Mouse (Mus musculus): ENCODE data around the gene Acadvl. TPM values are rescaled to one million over a fixed set of nuclear protein-coding genes. Genes with fewer than 3 reads are reported as not detected.

The Acadvl gene
- polyA plus RNA-seq (2012; rRNA removed) (27.8 and 40.6 TPM in 2 replicates), polyA plus RNA-seq (2014; fragmentation: Nextera tagmentation; extraction: Ambion mirVana) (84.1 and 98.1 TPM in 2 replicates)

DNA sequence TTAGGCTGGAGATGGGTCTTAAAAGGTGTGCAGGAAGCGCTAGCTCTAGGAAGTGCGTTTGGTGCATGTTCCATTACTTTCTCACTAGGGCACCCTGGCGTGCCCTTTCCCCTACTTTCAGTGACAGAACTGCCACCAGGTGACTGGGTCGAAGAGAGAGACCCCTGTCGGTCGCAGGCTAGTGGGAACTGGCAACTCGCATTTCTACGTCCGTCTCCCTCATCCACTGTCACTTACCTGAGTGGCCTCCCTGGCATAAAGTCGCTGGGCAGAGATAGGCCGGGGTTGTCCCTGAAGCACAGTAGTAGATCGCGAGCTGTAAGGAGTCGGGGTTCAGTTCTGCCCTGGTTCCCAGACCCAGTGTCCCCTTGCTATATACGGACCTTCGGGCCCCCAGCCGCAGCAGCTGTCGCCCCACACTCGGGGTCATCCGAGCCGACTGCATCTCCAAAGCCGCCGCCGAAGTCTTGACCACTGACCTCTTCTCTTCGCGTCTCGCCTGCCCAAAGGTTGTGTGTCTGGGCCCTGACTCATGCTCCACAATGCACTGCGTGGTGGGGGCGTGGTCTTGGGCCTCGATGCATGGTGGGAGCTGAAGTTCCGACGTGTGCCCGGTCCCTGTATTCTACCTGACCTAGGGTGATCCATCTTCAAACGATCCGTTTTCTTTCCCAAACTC lies at the start of gene Acadvl:
Gene Acadvl, minus strand, starts transcription at position 532 of the 679 bp plus-strand sequence.
- ATAC-seq (ENCODE audit: insufficient read depth) = peak; percentile 89
- whole genome bisulfite sequencing (ENCODE audit: insufficient replicate concordance) = under 1% methylated on average over 35 of the region's 35 CpGs
- Histone ChIP-seq H3K36me3 (replicated peaks; ENCODE audit: control insufficient read depth, insufficient read depth, low read depth) (peaks cover 10% of the 10 kb centered on the region), H3K9ac (replicated peaks) (peak within 1 kb of the TSS; percentile 88), H3K4me2 (ENCODE audit: low read depth) (peak within 1 kb of the TSS; percentile 61), H3K4me1 (replicated peaks; ENCODE audit: control insufficient read depth in 2 of 2, insufficient read depth in 2 of 2, low read length in 1 of 2) (peaks cover 8 to 9% of the 10 kb centered on the region in 2 experiments), H3K27me3 (ENCODE audit: control insufficient read depth, insufficient read depth, low read length) (no peaks in the 10 kb centered on the region), H3K4me3 (ENCODE audit: insufficient read depth in 1 of 2, low read depth in 2 of 2, low read length in 2 of 2) (peak within 1 kb of the TSS; percentile 73 to 79), H3K9me3 (ENCODE audit: control insufficient read depth, low read length) (no peaks in the 10 kb centered on the region), H3K27ac (peak within 1 kb of the TSS; percentile 14)
- no peak for TF ChIP-seq EP300 (IDR thresholded peaks at IDR 0.05; ENCODE audit: low read depth)
- peak; percentile 62 for TF ChIP-seq CTCF (IDR thresholded peaks at IDR 0.05; ENCODE audit: low read depth)
- DNase-seq (ENCODE audit: low read depth in 3 of 3, low spot score in 3 of 3) = peak; percentile 71 to 83 (median 78)

DNA sequence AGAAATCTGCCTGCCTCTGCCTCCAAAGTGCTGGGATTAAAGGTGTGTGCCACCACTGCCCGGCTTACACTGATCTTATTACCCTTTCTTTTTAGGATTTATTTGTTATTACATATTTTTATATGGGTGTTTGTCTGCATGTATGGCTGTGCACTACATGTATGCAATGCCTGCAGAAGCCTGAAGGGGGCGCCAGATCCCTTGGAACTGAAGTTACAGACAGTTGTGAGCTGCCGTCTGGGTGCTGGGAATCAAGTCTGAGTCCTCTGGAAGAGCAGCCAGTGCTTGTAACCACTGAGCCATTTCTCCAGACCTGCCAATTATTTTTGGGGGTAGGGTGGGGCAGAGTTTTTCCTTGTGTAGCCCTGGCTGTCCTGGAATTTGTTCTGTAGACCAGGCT lies 47.8 kb upstream of the Acadvl start:
- Histone ChIP-seq H3K9me3 (ENCODE audit: control insufficient read depth, low read length) (no peaks in the 10 kb centered on the region), H3K27me3 (ENCODE audit: control insufficient read depth, insufficient read depth, low read length) (no peaks in the 10 kb centered on the region), H3K36me3 (replicated peaks; ENCODE audit: control insufficient read depth, insufficient read depth, low read depth) (no peaks in the 10 kb centered on the region), H3K27ac (no peak overlapping the region), H3K4me3 (ENCODE audit: insufficient read depth in 1 of 2, low read depth in 2 of 2, low read length in 2 of 2) (no peak overlapping the region), H3K4me2 (ENCODE audit: low read depth) (no peak overlapping the region), H3K9ac (replicated peaks) (no peak overlapping the region), H3K4me1 (replicated peaks; ENCODE audit: control insufficient read depth in 2 of 2, insufficient read depth in 2 of 2, low read length in 1 of 2) (no peaks in the 10 kb centered on the region)
- 46% methylated on average over 3 of the region's 3 CpGs for WGBS (ENCODE audit: insufficient replicate concordance)
- DNase-seq (ENCODE audit: low read depth in 3 of 3, low spot score in 3 of 3) = no peak
- TF ChIP-seq EP300 (IDR thresholded peaks at IDR 0.05; ENCODE audit: low read depth) = no peak
- peak; percentile 35; the same call in 1 of the 2 replicates for TF ChIP-seq CTCF (IDR thresholded peaks at IDR 0.05; ENCODE audit: low read depth)
- no peak for ATAC-seq (ENCODE audit: insufficient read depth)

DNA sequence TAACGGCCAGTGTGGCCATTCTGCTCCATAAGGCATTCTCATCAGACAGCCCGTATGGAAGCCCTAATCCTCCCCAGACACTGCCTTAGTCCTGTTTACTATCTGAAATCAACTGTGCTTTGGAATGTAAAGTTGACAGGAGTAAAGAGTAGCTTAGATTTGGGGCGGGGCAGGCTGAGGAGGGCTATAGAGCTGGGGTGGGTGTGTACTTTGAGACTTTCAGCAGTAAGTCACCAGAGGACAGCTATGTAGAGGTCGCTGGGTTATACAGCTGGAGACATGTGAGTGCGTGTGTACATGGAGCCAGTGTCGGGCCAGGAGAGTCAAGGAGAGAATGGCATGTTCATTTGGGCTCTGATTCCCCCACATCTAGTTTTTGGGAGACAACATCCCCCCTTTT lies 44.7 kb upstream of the Acadvl start:
- H3K27ac ChIP-seq = no peak overlapping the region
- H3K36me3 ChIP-seq (replicated peaks; ENCODE audit: control insufficient read depth, insufficient read depth, low read depth) = no peaks in the 10 kb centered on the region
- TF ChIP-seq EP300 (IDR thresholded peaks at IDR 0.05; ENCODE audit: low read depth) = no peak
- no peak for TF ChIP-seq CTCF (IDR thresholded peaks at IDR 0.05; ENCODE audit: low read depth)
- DNase-seq (ENCODE audit: low read depth in 3 of 3, low spot score in 3 of 3) = no peak
- ATAC-seq (ENCODE audit: insufficient read depth) = no peak
- no peaks in the 10 kb centered on the region for H3K4me1 ChIP-seq (replicated peaks; ENCODE audit: control insufficient read depth in 2 of 2, insufficient read depth in 2 of 2, low read length in 1 of 2)
- no peak overlapping the region for H3K4me2 ChIP-seq (ENCODE audit: low read depth)
- H3K9me3 ChIP-seq (ENCODE audit: control insufficient read depth, low read length) = no peaks in the 10 kb centered on the region
- no peak overlapping the region for H3K4me3 ChIP-seq (ENCODE audit: insufficient read depth in 1 of 2, low read depth in 2 of 2, low read length in 2 of 2)
- H3K9ac ChIP-seq (replicated peaks) = no peak overlapping the region
- no peaks in the 10 kb centered on the region for H3K27me3 ChIP-seq (ENCODE audit: control insufficient read depth, insufficient read depth, low read length)
- 50% methylated on average over 6 of the region's 6 CpGs for WGBS (ENCODE audit: insufficient replicate concordance)

DNA sequence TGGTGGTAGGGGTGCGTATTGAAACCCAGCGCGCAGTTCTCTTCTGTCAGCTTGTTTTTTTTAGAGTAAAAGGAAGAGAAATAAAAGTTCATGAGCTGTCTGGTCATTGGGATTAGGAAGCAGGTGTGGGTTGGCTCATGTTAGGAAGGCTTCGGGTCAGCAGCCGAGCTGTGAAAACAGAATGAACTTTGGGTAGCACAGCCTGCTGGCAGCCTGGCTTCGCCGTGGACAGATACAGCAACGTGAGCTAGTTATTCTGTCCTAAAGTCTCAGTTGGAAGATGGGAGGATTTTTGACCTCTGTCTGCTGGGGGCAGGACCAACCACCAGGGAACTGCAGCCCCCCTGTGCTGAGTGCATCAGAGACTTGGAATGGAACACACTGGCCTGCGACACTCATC lies 42.6 kb upstream of the Acadvl start:
- H3K4me1 ChIP-seq (replicated peaks; ENCODE audit: control insufficient read depth in 2 of 2, insufficient read depth in 2 of 2, low read length in 1 of 2) = no peaks in the 10 kb centered on the region
- no peak for DNase-seq (ENCODE audit: low read depth in 3 of 3, low spot score in 3 of 3)
- no peak overlapping the region for H3K27ac ChIP-seq
- no peaks in the 10 kb centered on the region for H3K36me3 ChIP-seq (replicated peaks; ENCODE audit: control insufficient read depth, insufficient read depth, low read depth)
- H3K27me3 ChIP-seq (ENCODE audit: control insufficient read depth, insufficient read depth, low read length) = no peaks in the 10 kb centered on the region
- 72% methylated on average over 9 of the region's 9 CpGs for WGBS (ENCODE audit: insufficient replicate concordance)
- no peak overlapping the region for H3K9ac ChIP-seq (replicated peaks)
- H3K4me3 ChIP-seq (ENCODE audit: insufficient read depth in 1 of 2, low read depth in 2 of 2, low read length in 2 of 2) = no peak overlapping the region
- no peaks in the 10 kb centered on the region for H3K9me3 ChIP-seq (ENCODE audit: control insufficient read depth, low read length)
- ATAC-seq (ENCODE audit: insufficient read depth) = no peak
- no peak overlapping the region for H3K4me2 ChIP-seq (ENCODE audit: low read depth)
- TF ChIP-seq EP300 (IDR thresholded peaks at IDR 0.05; ENCODE audit: low read depth) (no peak), CTCF (IDR thresholded peaks at IDR 0.05; ENCODE audit: low read depth) (no peak)

DNA sequence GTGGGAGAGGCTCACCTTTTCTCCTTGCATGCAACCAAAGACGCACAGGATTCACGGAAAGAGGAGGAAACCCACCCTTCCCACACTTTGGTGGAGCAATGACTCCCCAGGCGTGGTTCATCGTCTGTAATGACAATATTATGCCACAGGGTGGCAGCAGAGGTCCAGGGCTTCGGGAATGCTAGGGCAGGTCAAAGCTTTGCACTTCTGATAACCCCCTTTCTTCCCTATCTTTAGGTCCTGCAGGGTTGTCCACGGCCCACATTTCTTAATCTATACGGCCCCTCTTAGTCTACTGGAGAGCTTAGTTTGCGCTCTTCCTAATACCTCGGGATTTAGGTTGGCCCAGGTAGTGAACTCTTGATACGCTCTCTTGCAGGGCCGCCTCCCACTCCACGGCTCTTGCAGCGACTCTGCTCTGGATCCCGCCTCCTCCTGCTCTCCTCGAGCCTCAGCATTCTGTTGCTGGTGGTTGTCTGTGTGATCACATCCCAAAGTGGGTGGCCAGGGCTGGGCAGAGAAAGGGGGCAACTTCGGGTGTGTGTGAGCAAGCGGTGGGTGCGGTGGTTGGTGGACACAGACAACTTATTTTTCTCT lies 40.5 kb upstream of the Acadvl start:
- no peak overlapping the region for H3K4me2 ChIP-seq (ENCODE audit: low read depth)
- no peak for TF ChIP-seq EP300 (IDR thresholded peaks at IDR 0.05; ENCODE audit: low read depth)
- peak; percentile 96 for TF ChIP-seq CTCF (IDR thresholded peaks at IDR 0.05; ENCODE audit: low read depth)
- no peaks in the 10 kb centered on the region for H3K27me3 ChIP-seq (ENCODE audit: control insufficient read depth, insufficient read depth, low read length)
- no peaks in the 10 kb centered on the region for H3K4me1 ChIP-seq (replicated peaks; ENCODE audit: control insufficient read depth in 2 of 2, insufficient read depth in 2 of 2, low read length in 1 of 2)
- H3K4me3 ChIP-seq (ENCODE audit: insufficient read depth in 1 of 2, low read depth in 2 of 2, low read length in 2 of 2) = no peak overlapping the region
- WGBS (ENCODE audit: insufficient replicate concordance) = 21% methylated on average over 18 of the region's 18 CpGs
- H3K36me3 ChIP-seq (replicated peaks; ENCODE audit: control insufficient read depth, insufficient read depth, low read depth) = no peaks in the 10 kb centered on the region
- H3K9ac ChIP-seq (replicated peaks) = no peak overlapping the region
- peak; percentile 28 to 48 (median 33) for DNase-seq (ENCODE audit: low read depth in 3 of 3, low spot score in 3 of 3)
- ATAC-seq (ENCODE audit: insufficient read depth) = peak; percentile 47; the same call in 1 of the 2 replicates
- no peaks in the 10 kb centered on the region for H3K9me3 ChIP-seq (ENCODE audit: control insufficient read depth, low read length)
- no peak overlapping the region for H3K27ac ChIP-seq
